Mouse (Mus musculus) G1E (cell line): ENCODE measurements at regions not wholly inside any gene's neighbourhood (a gene's known extent, or its start where the extent isn't known, plus 50 kb on each side); places are given as distances from the start of the nearest gene placed in this dataset.

Experiments used
- CTCF ChIP-seq: IDR thresholded peaks from 2 replicates; pipeline ENCODE4 v1.5.1; 2012; ENCODE audit warnings: low read depth, low read length, inconsistent platforms, mixed read lengths
- GATA1 ChIP-seq: IDR thresholded peaks from 2 replicates; pipeline ENCODE4 v1.6.1; 2012; ENCODE audit warnings: borderline replicate concordance, low read length, inconsistent platforms, mixed read lengths
- GATA2 ChIP-seq: IDR thresholded peaks from 2 replicates; pipeline ENCODE4 v1.6.1; 2012; ENCODE audit warnings: low read depth, low read length, inconsistent platforms, borderline replicate concordance

- TF ChIP-seq GATA2 (no peak), CTCF (no peak), GATA1 (no peak)
These were observed 107.5 kb upstream of the Tab2 start for GRCm38 (mm10) chr10:8063458-8064090.
